Mouse (Mus musculus): ENCODE results near the gene Allc. TPM values are rescaled to one million over a fixed set of nuclear protein-coding genes. Genes with fewer than 3 reads are reported as not detected.

Gene Allc
- not detected in 2 replicates for polyA plus RNA-seq (2014; fragmentation: Nextera tagmentation; extraction: Ambion mirVana)

- H3K36me3 ChIP-seq (ENCODE audit: insufficient read depth): no peaks in the 10 kb centered on the region
- H3K4me3 ChIP-seq (ENCODE audit: low read depth, low read length): no peak within 1 kb of the TSS
- no peak within 1 kb of the TSS for H3K27ac ChIP-seq (ENCODE audit: low read depth)
- no peaks in the 10 kb centered on the region for H3K27me3 ChIP-seq (ENCODE audit: insufficient read depth, low read length)
- WGBS: 64% methylated on average over 8 of the region's 8 CpGs
- no peak within 1 kb of the TSS for H3K9ac ChIP-seq
- TF ChIP-seq CTCF (IDR thresholded peaks at IDR 0.05; ENCODE audit: low read depth): no peak
- no peak for ATAC-seq (ENCODE audit: insufficient read depth)
- H3K4me2 ChIP-seq: no peak within 1 kb of the TSS
- no peaks in the 10 kb centered on the region for H3K4me1 ChIP-seq (ENCODE audit: insufficient read depth)
- no peaks in the 10 kb centered on the region for H3K9me3 ChIP-seq (ENCODE audit: low read depth, low read length)
- DNase-seq: no peak
Observed at GRCm38 (mm10) chr12:28582423-28582822, at the start of gene Allc. TSS of gene Allc (minus strand) at chr12:28582523.

GRCm38 (mm10) chr12:28628436-28628835 is 46.1 kb upstream of the Allc start:
- no peak overlapping the region for H3K9ac ChIP-seq
- no peaks in the 10 kb centered on the region for H3K9me3 ChIP-seq (ENCODE audit: low read depth, low read length)
- H3K27ac ChIP-seq (ENCODE audit: low read depth): no peak overlapping the region
- H3K4me3 ChIP-seq (ENCODE audit: low read depth, low read length): no peak overlapping the region
- no peak overlapping the region for H3K4me2 ChIP-seq
- H3K27me3 ChIP-seq (ENCODE audit: insufficient read depth, low read length): no peaks in the 10 kb centered on the region
- TF ChIP-seq CTCF (IDR thresholded peaks at IDR 0.05; ENCODE audit: low read depth): no peak
- peaks cover 56% of the 10 kb centered on the region for H3K36me3 ChIP-seq (ENCODE audit: insufficient read depth)
- WGBS: 92% methylated on average over 2 of the region's 2 CpGs
- H3K4me1 ChIP-seq (ENCODE audit: insufficient read depth): no peaks in the 10 kb centered on the region
- DNase-seq (no peak), ATAC-seq (ENCODE audit: insufficient read depth) (no peak)

- no peaks in the 10 kb centered on the region for H3K27me3 ChIP-seq (ENCODE audit: insufficient read depth, low read length)
- DNase-seq (no peak), ATAC-seq (ENCODE audit: insufficient read depth) (no peak)
- no peak overlapping the region for H3K27ac ChIP-seq (ENCODE audit: low read depth)
- H3K4me1 ChIP-seq (ENCODE audit: insufficient read depth): peaks cover 7% of the 10 kb centered on the region; the same call in 1 of the 2 replicates
- TF ChIP-seq CTCF (IDR thresholded peaks at IDR 0.05; ENCODE audit: low read depth): no peak
- H3K9ac ChIP-seq: no peak overlapping the region
- peaks cover 42% of the 10 kb centered on the region for H3K36me3 ChIP-seq (ENCODE audit: insufficient read depth)
- H3K4me3 ChIP-seq (ENCODE audit: low read depth, low read length): no peak overlapping the region
- no peaks in the 10 kb centered on the region for H3K9me3 ChIP-seq (ENCODE audit: low read depth, low read length)
- 38% methylated on average over 4 of the region's 4 CpGs for WGBS
- H3K4me2 ChIP-seq: no peak overlapping the region
Observed at GRCm38 (mm10) chr12:28627092-28627491, 44.8 kb upstream of the Allc start.

- peak; percentile 6; the same call in 1 of the 2 replicates for ATAC-seq (ENCODE audit: insufficient read depth)
Observed at GRCm38 (mm10) chr12:28625407-28625806, 43.1 kb upstream of the Allc start.

GRCm38 (mm10) chr12:28624251-28624650 is 41.9 kb upstream of the Allc start:
- H3K4me3 ChIP-seq (ENCODE audit: low read depth, low read length): no peak overlapping the region
- no peak for TF ChIP-seq CTCF (IDR thresholded peaks at IDR 0.05; ENCODE audit: low read depth)
- H3K27ac ChIP-seq (ENCODE audit: low read depth): no peak overlapping the region
- no peaks in the 10 kb centered on the region for H3K27me3 ChIP-seq (ENCODE audit: insufficient read depth, low read length)
- no peak for DNase-seq
- H3K4me2 ChIP-seq: no peak overlapping the region
- no peak overlapping the region for H3K9ac ChIP-seq
- WGBS: 87% methylated on average over 2 of the region's 2 CpGs
- peaks cover 14% of the 10 kb centered on the region for H3K36me3 ChIP-seq (ENCODE audit: insufficient read depth)
- no peak for ATAC-seq (ENCODE audit: insufficient read depth)
- peaks cover 7% of the 10 kb centered on the region; the same call in 1 of the 2 replicates for H3K4me1 ChIP-seq (ENCODE audit: insufficient read depth)
- no peaks in the 10 kb centered on the region for H3K9me3 ChIP-seq (ENCODE audit: low read depth, low read length)

More at GRCm38 (mm10) chr12:28625407-28625806, 43.1 kb upstream of the Allc start:
- Histone ChIP-seq H3K36me3 (ENCODE audit: insufficient read depth) (peaks cover 25% of the 10 kb centered on the region), H3K9me3 (ENCODE audit: low read depth, low read length) (no peaks in the 10 kb centered on the region), H3K4me2 (no peak overlapping the region), H3K9ac (no peak overlapping the region), H3K4me1 (ENCODE audit: insufficient read depth) (peaks cover 7% of the 10 kb centered on the region; the same call in 1 of the 2 replicates), H3K27ac (ENCODE audit: low read depth) (no peak overlapping the region), H3K27me3 (ENCODE audit: insufficient read depth, low read length) (no peaks in the 10 kb centered on the region), H3K4me3 (ENCODE audit: low read depth, low read length) (no peak overlapping the region)
- 52% methylated on average over 7 of the region's 7 CpGs for WGBS
- DNase-seq: peak; percentile 65
- TF ChIP-seq CTCF (IDR thresholded peaks at IDR 0.05; ENCODE audit: low read depth): no peak

GRCm38 (mm10) chr12:28623195-28623594 is 40.9 kb upstream of the Allc start, which contains the start of gene Colec11:
TSS of gene Colec11 (minus strand) at chr12:28623377.
- DNase-seq (peak; percentile 80), ATAC-seq (ENCODE audit: insufficient read depth) (peak; percentile 75)
- no peak within 1 kb of the TSS for H3K4me3 ChIP-seq (ENCODE audit: low read depth, low read length)
- WGBS: 14% methylated on average over 5 of the region's 5 CpGs
- peaks cover 7% of the 10 kb centered on the region; the same call in 1 of the 2 replicates for H3K4me1 ChIP-seq (ENCODE audit: insufficient read depth)
- no peaks in the 10 kb centered on the region for H3K27me3 ChIP-seq (ENCODE audit: insufficient read depth, low read length)
- no peak within 1 kb of the TSS for H3K9ac ChIP-seq
- H3K4me2 ChIP-seq: peak within 1 kb of the TSS; percentile 16; the same call in 1 of the 2 replicates
- peak within 1 kb of the TSS; percentile 58; the same call in 1 of the 2 replicates for H3K27ac ChIP-seq (ENCODE audit: low read depth)
- no peak for TF ChIP-seq CTCF (IDR thresholded peaks at IDR 0.05; ENCODE audit: low read depth)
- no peaks in the 10 kb centered on the region for H3K9me3 ChIP-seq (ENCODE audit: low read depth, low read length)
- peaks cover 3% of the 10 kb centered on the region; the same call in 1 of the 2 replicates for H3K36me3 ChIP-seq (ENCODE audit: insufficient read depth)

- ATAC-seq (ENCODE audit: insufficient read depth) (0 out of 2 replicates have a peak, but pooled peaks have one; percentile 4), DNase-seq (no peak)
- Histone ChIP-seq H3K36me3 (ENCODE audit: insufficient read depth) (no peaks in the 10 kb centered on the region), H3K27ac (ENCODE audit: low read depth) (peak overlapping the region; percentile 58; the same call in 1 of the 2 replicates), H3K27me3 (ENCODE audit: insufficient read depth, low read length) (no peaks in the 10 kb centered on the region), H3K9ac (no peak overlapping the region), H3K4me3 (ENCODE audit: low read depth, low read length) (no peak overlapping the region), H3K9me3 (ENCODE audit: low read depth, low read length) (no peaks in the 10 kb centered on the region), H3K4me1 (ENCODE audit: insufficient read depth) (peaks cover 7% of the 10 kb centered on the region; the same call in 1 of the 2 replicates), H3K4me2 (peak overlapping the region; percentile 13; the same call in 1 of the 2 replicates)
- WGBS: 40% methylated on average over 1 of the region's 1 CpGs
- TF ChIP-seq CTCF (IDR thresholded peaks at IDR 0.05; ENCODE audit: low read depth): no peak
Observed at GRCm38 (mm10) chr12:28622641-28623040, 40.3 kb upstream of the Allc start.

Measured in lung, embryonic 14.5 days (tissue).